Mouse (Mus musculus): Measurements from ENCODE around the gene Steap4. TPM values are rescaled to one million over a fixed set of nuclear protein-coding genes. Genes with fewer than 3 reads are reported as not detected.
"Not testable (repeated sequence)": the region's sequence is repeated elsewhere in the genome, so short reads cannot be mapped to it uniquely, and the experiment has no call there.

Gene Steap4
- total RNA-seq, 2 experiments from 2014 or later = 0.08 to 2.5 TPM

DNA sequence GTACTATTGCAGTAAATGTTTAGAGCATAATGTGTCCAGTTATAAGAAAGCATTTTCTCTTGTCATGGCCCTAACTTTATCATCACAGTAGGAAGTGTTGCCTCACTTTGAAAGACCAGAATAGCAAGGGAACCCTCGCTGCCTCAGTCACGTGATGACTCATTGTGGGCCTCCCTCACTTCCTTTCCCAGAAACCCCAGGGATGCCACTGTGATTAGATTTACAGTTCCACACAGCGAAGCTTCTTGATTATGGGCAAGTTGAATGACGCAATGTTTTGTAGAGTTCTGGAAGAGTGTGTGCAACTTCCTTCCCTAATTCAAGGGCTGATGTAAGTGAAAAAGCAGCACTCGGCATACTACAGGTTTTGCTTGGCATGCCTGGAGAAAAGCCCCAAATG, 20.3 kb downstream of the Steap4 start:
- no peak for ATAC-seq (replicated peaks; ENCODE audit: low FRiP score, poor library complexity, severe bottlenecking)

DNA sequence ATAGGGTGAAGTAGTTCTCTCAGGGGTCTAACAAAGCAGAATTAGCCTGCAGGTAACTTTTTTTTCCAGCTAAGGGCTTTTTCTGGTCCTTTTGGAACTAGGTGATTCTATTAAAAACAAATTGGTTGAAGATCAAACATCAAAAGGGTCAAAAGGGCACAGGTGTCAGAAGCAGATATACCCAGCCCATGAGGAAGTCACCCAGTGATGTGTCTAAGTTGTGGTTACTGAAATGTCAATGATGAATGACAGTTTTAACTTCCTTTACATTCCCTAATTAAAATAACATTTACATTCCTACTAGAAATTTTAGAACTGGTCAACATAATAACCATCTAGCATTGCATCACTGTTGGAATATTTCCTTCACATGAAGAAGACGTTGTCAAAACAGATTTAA, 27.7 kb downstream of the Steap4 start:
- ATAC-seq (replicated peaks; ENCODE audit: low FRiP score, poor library complexity, severe bottlenecking) = no peak

GRCm38 (mm10) chr5:7988415-7988814, 28.2 kb downstream of the Steap4 start:
- no peak for ATAC-seq (replicated peaks; ENCODE audit: low FRiP score, poor library complexity, severe bottlenecking)

GRCm38 (mm10) chr5:7991631-7992030, 31.4 kb downstream of the Steap4 start:
- not testable (repeated sequence) for ATAC-seq (replicated peaks; ENCODE audit: low FRiP score, poor library complexity, severe bottlenecking)

DNA sequence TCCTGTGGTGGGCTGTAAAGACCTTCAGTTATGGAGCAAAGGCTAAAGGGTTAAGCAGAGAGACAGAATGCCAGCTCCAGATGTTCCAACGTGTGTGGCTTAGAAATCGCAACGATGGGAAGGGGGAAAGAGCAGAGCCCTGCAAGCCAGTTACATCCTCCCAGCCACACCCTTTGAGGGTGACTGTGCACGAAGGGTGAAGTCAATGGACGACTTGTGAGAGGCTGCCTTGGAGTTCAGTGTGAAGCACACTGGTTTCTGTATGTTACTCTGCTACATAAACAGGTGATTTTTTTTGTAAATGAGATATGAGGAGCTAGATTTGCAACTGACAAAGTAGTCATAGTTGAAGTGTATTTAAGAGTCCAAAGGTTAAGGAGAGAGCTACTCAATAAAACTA, 33.5 kb downstream of the Steap4 start:
- ATAC-seq (replicated peaks; ENCODE audit: low FRiP score, poor library complexity, severe bottlenecking) = no peak

DNA sequence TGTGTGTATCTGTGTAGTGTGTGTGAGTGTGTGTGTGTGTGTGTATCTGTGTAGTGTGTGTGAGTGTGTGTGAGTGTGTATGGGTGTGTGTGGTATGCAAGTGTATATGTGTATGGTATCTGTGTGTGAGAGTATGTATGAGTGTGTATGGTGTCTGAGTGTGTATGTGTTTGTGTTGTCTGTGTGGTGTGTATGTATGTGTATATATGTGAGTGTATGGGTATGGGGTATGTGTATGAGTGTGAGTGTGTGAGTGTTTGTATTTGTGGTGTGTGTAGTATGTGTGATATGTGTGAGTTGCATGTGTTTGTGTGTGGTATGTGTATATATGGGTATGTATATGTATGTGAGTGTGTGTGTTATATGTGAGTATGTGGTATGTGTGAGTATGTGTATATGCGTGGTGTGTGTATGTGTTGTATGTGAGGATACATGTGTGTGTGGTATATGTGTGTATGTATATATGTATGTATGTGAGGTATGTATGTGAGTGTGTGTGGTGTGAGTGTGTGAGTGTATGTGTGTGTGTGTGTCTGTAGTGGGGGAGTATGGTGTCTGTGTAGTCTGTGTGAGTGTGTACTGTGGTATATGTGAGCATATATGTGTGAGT, 35.1 kb downstream of the Steap4 start:
- ATAC-seq (replicated peaks; ENCODE audit: low FRiP score, poor library complexity, severe bottlenecking) = no peak

GRCm38 (mm10) chr5:7996401-7997044, 36.3 kb downstream of the Steap4 start:
- ATAC-seq (replicated peaks; ENCODE audit: low FRiP score, poor library complexity, severe bottlenecking) = no peak

GRCm38 (mm10) chr5:7997086-7997485, 36.8 kb downstream of the Steap4 start:
- no peak for ATAC-seq (replicated peaks; ENCODE audit: low FRiP score, poor library complexity, severe bottlenecking)

- no peak for ATAC-seq (replicated peaks; ENCODE audit: low FRiP score, poor library complexity, severe bottlenecking)
Measured at GRCm38 (mm10) chr5:8000466-8000865, 40.2 kb downstream of the Steap4 start.

- no peak for ATAC-seq (replicated peaks; ENCODE audit: low FRiP score, poor library complexity, severe bottlenecking)
Measured at GRCm38 (mm10) chr5:8002827-8003226, 42.6 kb downstream of the Steap4 start.

DNA sequence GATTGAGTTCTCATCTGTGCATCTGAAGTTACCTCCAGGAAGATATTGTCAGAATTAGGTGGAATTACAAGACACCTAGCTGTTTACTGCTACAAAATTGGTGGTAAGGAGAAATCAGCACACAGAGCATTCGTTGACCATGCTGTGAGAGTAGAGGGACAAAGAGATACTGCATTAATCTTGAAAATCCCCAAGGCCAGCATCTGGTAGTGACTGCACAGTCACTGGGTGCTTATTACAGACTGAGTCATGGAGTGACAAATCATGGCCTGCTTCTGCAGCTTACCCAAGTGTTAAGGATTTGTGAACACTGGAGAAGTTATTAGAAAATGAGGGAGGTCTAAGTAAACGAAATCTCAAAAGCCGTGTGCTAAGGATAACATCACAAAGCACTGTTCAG, 53.0 kb downstream of the Steap4 start:
- ATAC-seq (replicated peaks; ENCODE audit: low FRiP score, poor library complexity, severe bottlenecking) = no peak

Other genes starting within 250 kb of the Steap4 start
- gene Sri, start 85.6 kb downstream of the Steap4 start, total RNA-seq (2015; ENCODE audit: low replicate concordance) = 174 and 246 TPM in 2 replicates
- 112 and 135 TPM in 2 replicates for gene Sri, start 85.6 kb downstream of the Steap4 start, total RNA-seq (2017; ENCODE audit: low replicate concordance)

Data from erythroid progenitor cell, adult 5-6 weeks (primary cell).